Mouse (Mus musculus) ES-Bruce4 (cell line): ENCODE measurements around the gene A630001G21Rik. TPM values are rescaled to one million over a fixed set of nuclear protein-coding genes. Genes with fewer than 3 reads are reported as not detected.

ENCODE experiments used
- H3K27ac ChIP-seq: 2 replicates; pipeline ENCODE4 v1.5.1; 2012; ENCODE audit warnings: low read length, inconsistent platforms; ENCODE audit not compliant: insufficient read depth
- H3K27me3 ChIP-seq: 2 replicates; pipeline ENCODE4 v1.6.1; 2012; ENCODE audit warnings: mild to moderate bottlenecking, low read length, inconsistent platforms; ENCODE audit not compliant: control insufficient read depth, poor library complexity, insufficient read depth, severe bottlenecking
- H3K36me3 ChIP-seq: 2 replicates; pipeline ENCODE4 v1.6.1; 2012; ENCODE audit warnings: inconsistent platforms, mild to moderate bottlenecking, low read length, moderate library complexity; ENCODE audit not compliant: control insufficient read depth, poor library complexity, insufficient read depth, severe bottlenecking
- H3K4me1 ChIP-seq: one replicate; pipeline ENCODE4 v1.8.1; 2011; ENCODE audit warnings: low read length; ENCODE audit not compliant: control insufficient read depth, insufficient read depth
- H3K4me3 ChIP-seq: 2 replicates; pipeline ENCODE4 v1.5.1; 2011; ENCODE audit warnings: low read depth, mild to moderate bottlenecking, low read length
- H3K9ac ChIP-seq: 2 replicates; pipeline ENCODE4 v1.6.1; 2012; ENCODE audit warnings: low read depth, mild to moderate bottlenecking, inconsistent platforms; ENCODE audit not compliant: poor library complexity, severe bottlenecking
- H3K9me3 ChIP-seq: replicated peaks from 2 replicates; pipeline ENCODE4 v1.6.1; 2012; ENCODE audit warnings: mild to moderate bottlenecking, low read length, inconsistent platforms; ENCODE audit not compliant: control insufficient read depth, poor library complexity, insufficient read depth, severe bottlenecking
- CTCF ChIP-seq: IDR thresholded peaks from one replicate; pipeline ENCODE4 v1.8.1; 2011; ENCODE audit warnings: low read depth, low read length
- EP300 ChIP-seq: IDR thresholded peaks from 2 replicates; pipeline ENCODE4 v1.6.1; 2011; ENCODE audit warnings: low read depth, low read length; ENCODE audit not compliant: insufficient read depth
- POLR2A ChIP-seq: IDR thresholded peaks from one replicate; pipeline ENCODE4 v1.8.1; 2011; ENCODE audit warnings: low read length; ENCODE audit not compliant: insufficient read depth
- polyA plus RNA-seq: library from polyadenylated mRNA; stranded (reverse); fragments of >200 nt; gene quantifications from 2 replicates; pipeline ENCODE4 v1.2.4, GENCODE M21; 2011; ENCODE audit warnings: low read depth; ENCODE audit not compliant: missing spikeins, insufficient read depth, insufficient read length

The A630001G21Rik gene
- polyA plus RNA-seq, 1 experiment = 1.1 TPM

DNA sequence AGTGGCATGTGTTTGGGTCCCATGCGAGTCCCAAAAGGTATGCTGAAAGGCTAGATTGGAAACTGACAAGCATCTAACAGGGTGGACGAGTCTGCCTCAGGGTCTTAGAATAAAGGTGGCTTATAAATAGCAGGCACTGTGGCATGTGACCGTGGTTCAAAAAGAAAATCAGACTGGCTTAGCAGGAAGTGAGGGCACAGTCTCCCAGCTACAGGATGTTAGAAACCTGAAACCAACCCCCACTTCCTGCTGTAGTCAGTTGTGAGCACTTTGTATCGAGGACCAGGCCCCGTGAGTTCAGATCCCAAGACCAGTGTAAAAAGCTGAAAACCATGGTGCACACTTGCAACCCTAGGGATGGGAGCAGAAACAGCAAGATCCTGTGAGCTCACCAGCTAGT is 91.1 kb downstream of the A630001G21Rik start:
- H3K4me1 ChIP-seq = no peaks in the 10 kb centered on the region
- H3K27ac ChIP-seq = no peak overlapping the region
- TF ChIP-seq POLR2A = no peak
- no peak for TF ChIP-seq CTCF
- no peak for TF ChIP-seq EP300
- H3K4me3 ChIP-seq = no peak overlapping the region
- H3K27me3 ChIP-seq = no peaks in the 10 kb centered on the region
- H3K9me3 ChIP-seq = no peaks in the 10 kb centered on the region
- H3K9ac ChIP-seq = no peak overlapping the region
- no peaks in the 10 kb centered on the region for H3K36me3 ChIP-seq

DNA sequence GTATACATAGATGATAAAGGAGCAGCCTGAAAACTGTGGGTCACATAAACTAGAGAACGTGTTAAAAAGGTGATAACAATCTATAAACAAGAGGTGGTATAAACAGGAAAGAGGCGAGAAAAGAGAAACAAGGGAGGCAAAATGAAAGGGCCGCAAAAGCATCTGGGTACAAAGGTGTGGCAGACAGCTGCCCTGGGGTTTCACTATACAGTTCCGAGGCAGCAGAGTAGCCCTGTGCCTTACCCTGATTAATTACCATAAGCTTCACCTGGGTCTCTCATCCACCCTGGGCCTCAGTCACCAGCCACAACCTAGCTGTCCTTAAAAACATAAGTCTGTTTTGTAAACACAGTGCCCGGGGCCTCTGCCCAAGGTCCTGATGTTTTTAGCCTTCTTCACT is 91.8 kb downstream of the A630001G21Rik start:
- Histone ChIP-seq H3K27me3 (no peaks in the 10 kb centered on the region), H3K9ac (no peak overlapping the region), H3K36me3 (no peaks in the 10 kb centered on the region), H3K9me3 (no peaks in the 10 kb centered on the region; the same call in 1 of the 2 replicates), H3K4me1 (no peaks in the 10 kb centered on the region), H3K27ac (no peak overlapping the region), H3K4me3 (no peak overlapping the region)
- TF ChIP-seq EP300 = no peak
- no peak for TF ChIP-seq POLR2A
- no peak for TF ChIP-seq CTCF

GRCm38 (mm10) chr1:85680226-85680625 is 98.2 kb downstream of the A630001G21Rik start:
- no peak for TF ChIP-seq CTCF
- no peak for TF ChIP-seq EP300
- no peak for TF ChIP-seq POLR2A
- H3K9me3 ChIP-seq = no peaks in the 10 kb centered on the region; the same call in 1 of the 2 replicates
- no peaks in the 10 kb centered on the region for H3K4me1 ChIP-seq
- no peaks in the 10 kb centered on the region for H3K36me3 ChIP-seq
- H3K4me3 ChIP-seq = no peak overlapping the region
- no peak overlapping the region for H3K9ac ChIP-seq
- no peaks in the 10 kb centered on the region; the same call in 1 of the 2 replicates for H3K27me3 ChIP-seq
- no peak overlapping the region for H3K27ac ChIP-seq

Other genes with a start within 250 kb of the A630001G21Rik start
- not detected in 2 replicates for gene G530012D18Rik, start 203.0 kb downstream of the A630001G21Rik start, polyA plus RNA-seq
- 1.8 and 2.6 TPM in 2 replicates for gene Sp110, start 179.8 kb downstream of the A630001G21Rik start, polyA plus RNA-seq
- gene Sp140, start 178.3 kb downstream of the A630001G21Rik start, polyA plus RNA-seq = 5.9 and 7.1 TPM in 2 replicates
- not detected in 2 replicates for gene Sp100, start 128.7 kb downstream of the A630001G21Rik start, polyA plus RNA-seq
- 73.9 and 75.2 TPM in 2 replicates for gene Cab39, start 14.8 kb upstream of the A630001G21Rik start, polyA plus RNA-seq
- 51.2 and 57.5 TPM in 2 replicates for gene Itm2c, start 115.6 kb upstream of the A630001G21Rik start, polyA plus RNA-seq
- not detected in 2 replicates for gene 4933407L21Rik, start 149.8 kb upstream of the A630001G21Rik start, polyA plus RNA-seq
- gene Gpr55, start 182.4 kb upstream of the A630001G21Rik start, polyA plus RNA-seq = not detected in 2 replicates
- not detected in 2 replicates for gene Spata3, start 238.2 kb upstream of the A630001G21Rik start, polyA plus RNA-seq